Mouse (Mus musculus): Measurements from ENCODE around the gene Lyrm1. TPM values are rescaled to one million over a fixed set of nuclear protein-coding genes. Genes with fewer than 3 reads are reported as not detected.

The Lyrm1 gene
- total RNA-seq, 2 experiments from 2014 or later = 6.9 to 7.6 TPM

GRCm38 (mm10) chr7:119959491-119959890 is 63.8 kb downstream of the Lyrm1 start:
- intact Hi-C loops (cut with DNase I) = no loop called here
- DNase-seq = no peak

- intact Hi-C loops (cut with DNase I) = no loop called here
- peak in 1 of 2 experiments; percentile 5 for DNase-seq
These were observed 64.3 kb downstream of the Lyrm1 start for GRCm38 (mm10) chr7:119960006-119960405.

- intact Hi-C loops (cut with DNase I) = no loop called here
- DNase-seq = no peak
These were observed 64.9 kb downstream of the Lyrm1 start for GRCm38 (mm10) chr7:119960546-119960945.

- peak; percentile 58 to 70 for DNase-seq
- intact Hi-C loops (cut with DNase I) = no loop called here
These were observed 65.4 kb downstream of the Lyrm1 start for GRCm38 (mm10) chr7:119961107-119961506.

GRCm38 (mm10) chr7:119965205-119965604 is 69.5 kb downstream of the Lyrm1 start:
- no peak for DNase-seq
- intact Hi-C loops (cut with DNase I) = no loop called here

- DNase-seq = no peak
- intact Hi-C loops (cut with DNase I) = no loop called here
These were observed 70.2 kb downstream of the Lyrm1 start for GRCm38 (mm10) chr7:119965651-119966395.

- intact Hi-C loops (cut with DNase I) = no loop called here
- no peak for DNase-seq
These were observed 73.7 kb downstream of the Lyrm1 start for GRCm38 (mm10) chr7:119969320-119969719.

- intact Hi-C loops (cut with DNase I) = no loop called here
- no peak for DNase-seq
These were observed 78.6 kb downstream of the Lyrm1 start for GRCm38 (mm10) chr7:119974214-119974613.

GRCm38 (mm10) chr7:119976256-119976655 is 80.6 kb downstream of the Lyrm1 start:
- peak; percentile 33 to 49 for DNase-seq

GRCm38 (mm10) chr7:119977574-119977973 is 81.9 kb downstream of the Lyrm1 start:
- DNase-seq = no peak
- intact Hi-C loops (cut with DNase I) = no loop called here

More at GRCm38 (mm10) chr7:119976256-119976655, 80.6 kb downstream of the Lyrm1 start:
- intact Hi-C loops (cut with DNase I) = no loop called here

GRCm38 (mm10) chr7:119978576-119978975 is 82.9 kb downstream of the Lyrm1 start:
- DNase-seq = no peak
- intact Hi-C loops (cut with DNase I) = no loop called here

GRCm38 (mm10) chr7:119980170-119980569 is 84.5 kb downstream of the Lyrm1 start:
- intact Hi-C loops (cut with DNase I) = no loop called here
- DNase-seq = no peak

GRCm38 (mm10) chr7:119985279-119985912 is 89.7 kb downstream of the Lyrm1 start:
- intact Hi-C loops (cut with DNase I) = no loop called here
- DNase-seq = peak; percentile 34 to 46

- DNase-seq = no peak
- intact Hi-C loops (cut with DNase I) = no loop called here
These were observed 101.4 kb downstream of the Lyrm1 start for GRCm38 (mm10) chr7:119997066-119997465.

Other genes starting within 250 kb of the Lyrm1 start
- not detected for gene Acsm4, start 205.8 kb upstream of the Lyrm1 start, total RNA-seq (2021)
- gene Thumpd1, start 175.1 kb upstream of the Lyrm1 start, total RNA-seq (2021) = 10 to 100 TPM; 13.3 to 16.4 TPM
- 1 to 10 TPM in 1 of 2 experiments, under 1 TPM in 1; 0.10 to 1.3 TPM for gene Acsm3, start 134.9 kb upstream of the Lyrm1 start, total RNA-seq (2021)
- 1 to 10 TPM; 1.9 to 2.3 TPM for gene Rexo5, start 101.9 kb upstream of the Lyrm1 start, total RNA-seq (2021)
- 1 to 10 TPM; 2.3 to 2.8 TPM for gene Eri2, start 101.8 kb upstream of the Lyrm1 start, total RNA-seq (2021)
- 10 to 100 TPM; 12.7 to 14.2 TPM for gene Dcun1d3, start 437 bp downstream of the Lyrm1 start, total RNA-seq (2021)
- under 1 TPM in 1 of 2 experiments, not detected in 1; 0.29 TPM for gene Dnah3, start 199.4 kb downstream of the Lyrm1 start, total RNA-seq (2021)
- gene Tmem159, start 206.5 kb downstream of the Lyrm1 start, total RNA-seq (2021) = 10 to 100 TPM; 15.9 to 17.4 TPM
- under 1 TPM; 0.32 to 0.41 TPM for gene Zp2, start 249.4 kb downstream of the Lyrm1 start, total RNA-seq (2021)